Mouse (Mus musculus): Measurements from ENCODE around the gene Baz2b.

GRCm38 (mm10) chr2:59966454-59966853, 243.2 kb downstream of the Baz2b start:
- TF ChIP-seq POLR2A (IDR thresholded peaks at IDR 0.05; ENCODE audit: low read depth, low read length): no peak
- no peak for TF ChIP-seq CTCF (IDR thresholded peaks at IDR 0.05; ENCODE audit: extremely low read depth, insufficient read depth, insufficient read length, insufficient replicate concordance)
